Comparison of ENCODE assay signal across 9 mouse cellular contexts in genomic region chr19:41317315-41318095, GRCm38 (mm10). TPM values are rescaled to one million over a fixed set of nuclear protein-coding genes. Genes with fewer than 3 reads are reported as not detected.
DNase-seq lines count a peak whose midpoint lies in the region; ATAC-seq and TF ChIP-seq lines count a peak whose summit lies in the region.
"Had no signal": no experiment of that assay in that cellular context is flagged by ENCODE, and none has a peak within 500 bp of the region (broad histone marks: within the 10 kb centered on the region; RNA-seq: fewer than 3 reads in every experiment).

No protein-coding gene starts in this region.

- H3K27me3 ChIP-seq in limb, embryonic 14.5 days (ENCODE audit: control insufficient read depth, insufficient read depth, low read length): no peaks in the 10 kb centered on the region
- H3K27me3 ChIP-seq: lung, embryonic 15.5 days had no signal

- no peaks in the 10 kb centered on the region for H3K36me3 ChIP-seq in limb, embryonic 14.5 days (ENCODE audit: control insufficient read depth, insufficient read depth, low read length)
- H3K36me3 ChIP-seq: lung, embryonic 15.5 days had no signal

- no peak overlapping the region for H3K4me3 ChIP-seq in limb, embryonic 14.5 days (replicated peaks; ENCODE audit: low read length)
- H3K4me3 ChIP-seq: lung, embryonic 15.5 days had no signal

- no peak for ATAC-seq in limb, embryonic 14.5 days (ENCODE audit: low FRiP score, low read depth)

- H3K4me2 ChIP-seq in limb, embryonic 14.5 days (replicated peaks; ENCODE audit: low read depth, low read length, severe bottlenecking): no peak overlapping the region
- H3K4me2 ChIP-seq: lung, embryonic 15.5 days had no signal

- no peak overlapping the region for H3K27ac ChIP-seq in limb, embryonic 14.5 days (replicated peaks; ENCODE audit: low read depth, low read length)
- H3K27ac ChIP-seq: lung, embryonic 15.5 days had no signal

- no peak overlapping the region for H3K9ac ChIP-seq in limb, embryonic 14.5 days (ENCODE audit: low read depth, low read length, severe bottlenecking)
- H3K9ac ChIP-seq: lung, embryonic 15.5 days had no signal

- DNase-seq in heart, postnatal 4 days: peak; percentile 61
- no peak for DNase-seq in heart, adult 9 months (ENCODE audit: low spot score in 2 of 2)
- peak; percentile 52 for DNase-seq in T-cell, adult 2 months (ENCODE audit: low spot score)
- peak; percentile 82 for DNase-seq in embryo, embryonic 11 days
- peak; percentile 86 for DNase-seq in induced T-regulatory cell, adult 2 months (ENCODE audit: low read depth)
- DNase-seq in limb, embryonic 14.5 days (ENCODE audit: low spot score): peak; percentile 51
- DNase-seq in natural killer cell, adult 2 months (ENCODE audit: low spot score in 2 of 2): peak; percentile 38 to 59
- DNase-seq in thymus, postnatal 4 days: peak; percentile 77

- 40% methylated on average over 11 of the region's 11 CpGs for WGBS in limb, embryonic 14.5 days

- TF ChIP-seq POLR2A in limb, embryonic 14.5 days (IDR thresholded peaks at IDR 0.05; ENCODE audit: borderline replicate concordance, extremely low read depth, insufficient read depth, insufficient read length): no peak

- H3K4me1 ChIP-seq in limb, embryonic 14.5 days (ENCODE audit: control insufficient read depth, insufficient read depth, low read length): no peaks in the 10 kb centered on the region
- H3K4me1 ChIP-seq: lung, embryonic 15.5 days had no signal

- no peaks in the 10 kb centered on the region for H3K9me3 ChIP-seq in limb, embryonic 14.5 days (ENCODE audit: control insufficient read depth, low read length)
- H3K9me3 ChIP-seq: lung, embryonic 15.5 days had no signal

RNA-seq across cellular contexts. Expression of gene Tm9sf3, which starts 53.7 kb away (rescaled TPM):
- total RNA-seq in heart, postnatal 4 days (2021): 100 to 1,000 TPM; 119 TPM
- 132 and 138 TPM in 2 replicates for polyA plus RNA-seq in limb, embryonic 14.5 days (2012; rRNA removed)
- 165 and 166 TPM in 2 replicates for polyA plus RNA-seq in limb, embryonic 14.5 days (2014; fragmentation: Nextera tagmentation; extraction: Ambion mirVana)

Comparison
In these comparisons a context has a peak if more than half of its experiments do, and no peak if none do; other contexts are left out.
1. DNase-seq: peak in heart, postnatal 4 days (single experiment), T-cell, adult 2 months (single experiment), embryo, embryonic 11 days (single experiment), induced T-regulatory cell, adult 2 months (single experiment), limb, embryonic 14.5 days (single experiment), natural killer cell, adult 2 months (2 of 2) and thymus, postnatal 4 days (single experiment); none in heart, adult 9 months (0 of 2).